Mouse (Mus musculus): Measurements from ENCODE around the gene Pttg1ip. TPM values are rescaled to one million over a fixed set of nuclear protein-coding genes. Genes with fewer than 3 reads are reported as not detected.

Gene Pttg1ip
- polyA plus RNA-seq, 1 experiment from 2014 or later = 105 TPM

DNA sequence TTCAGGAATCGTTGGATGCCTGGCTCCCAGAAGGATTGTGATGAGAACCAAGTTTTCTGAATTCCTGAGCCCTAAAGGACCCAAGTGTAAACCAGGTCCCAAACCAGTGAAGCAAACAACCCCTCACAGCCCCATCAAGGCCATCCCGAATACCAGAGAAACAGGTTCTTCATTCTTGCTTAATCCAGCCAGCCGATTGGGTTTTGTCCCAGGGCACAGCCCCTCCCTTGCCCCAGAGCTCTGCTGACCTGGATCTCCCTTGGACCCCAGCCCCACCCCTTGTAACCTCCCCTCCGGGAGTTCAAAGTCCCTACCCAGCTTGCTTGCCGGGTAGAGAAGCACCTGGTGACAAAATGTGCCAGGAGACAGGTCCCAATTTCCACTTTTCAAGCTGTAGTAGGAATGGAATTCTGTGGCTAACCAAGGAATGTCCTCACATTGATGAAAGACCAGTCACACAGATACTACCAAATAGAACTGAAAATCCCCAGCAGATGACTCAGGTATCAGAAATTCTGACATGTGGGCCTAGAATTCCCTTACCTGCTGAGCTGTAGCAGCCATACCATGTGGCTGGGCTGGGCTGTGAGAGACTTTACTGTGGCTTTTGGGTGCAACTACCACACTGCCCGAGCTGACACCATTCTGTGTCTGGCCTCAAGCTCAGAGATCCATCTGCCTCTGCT, 11.4 kb upstream of the Pttg1ip start:
- H3K9ac ChIP-seq = no peak overlapping the region
- ATAC-seq (replicated peaks; ENCODE audit: insufficient number of reproducible peaks, insufficient read depth, low FRiP score, low read depth) = no peak
- H3K27ac ChIP-seq = no peak overlapping the region
- 39% methylated on average over 6 of the region's 6 CpGs for WGBS
- no peaks in the 10 kb centered on the region for H3K9me3 ChIP-seq (replicated peaks)
- no peaks in the 10 kb centered on the region for H3K36me3 ChIP-seq
- no peak overlapping the region for H3K4me3 ChIP-seq
- H3K4me1 ChIP-seq (replicated peaks) = no peaks in the 10 kb centered on the region
- H3K27me3 ChIP-seq = no peaks in the 10 kb centered on the region
- no peak overlapping the region for H3K4me2 ChIP-seq

DNA sequence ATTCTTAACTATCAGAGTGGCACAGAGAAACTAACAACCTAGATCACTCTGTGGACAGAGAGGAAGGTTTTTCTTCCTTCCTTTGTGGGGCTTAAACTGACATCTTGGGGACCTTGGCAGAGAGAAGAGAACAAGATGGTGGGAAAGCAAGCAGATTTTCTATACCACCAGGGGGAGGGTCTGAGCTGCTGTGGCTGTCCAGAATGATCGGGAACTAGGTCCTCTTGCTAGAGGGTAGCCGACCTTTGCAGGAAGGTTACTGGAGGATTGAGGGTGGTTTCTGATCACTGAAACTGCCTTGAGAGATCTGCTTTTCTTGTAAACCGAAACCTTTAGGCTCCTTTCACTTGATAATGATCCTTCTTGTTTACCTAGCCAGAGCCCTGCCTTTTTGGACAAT, 9.3 kb upstream of the Pttg1ip start:
- Histone ChIP-seq H3K9ac (no peak overlapping the region), H3K4me3 (no peak overlapping the region), H3K9me3 (replicated peaks) (no peaks in the 10 kb centered on the region), H3K4me2 (no peak overlapping the region), H3K27ac (no peak overlapping the region), H3K36me3 (no peaks in the 10 kb centered on the region), H3K27me3 (no peaks in the 10 kb centered on the region), H3K4me1 (replicated peaks) (no peaks in the 10 kb centered on the region)
- ATAC-seq (replicated peaks; ENCODE audit: insufficient number of reproducible peaks, insufficient read depth, low FRiP score, low read depth) = no peak
- 14% methylated on average over 3 of the region's 3 CpGs for WGBS

DNA sequence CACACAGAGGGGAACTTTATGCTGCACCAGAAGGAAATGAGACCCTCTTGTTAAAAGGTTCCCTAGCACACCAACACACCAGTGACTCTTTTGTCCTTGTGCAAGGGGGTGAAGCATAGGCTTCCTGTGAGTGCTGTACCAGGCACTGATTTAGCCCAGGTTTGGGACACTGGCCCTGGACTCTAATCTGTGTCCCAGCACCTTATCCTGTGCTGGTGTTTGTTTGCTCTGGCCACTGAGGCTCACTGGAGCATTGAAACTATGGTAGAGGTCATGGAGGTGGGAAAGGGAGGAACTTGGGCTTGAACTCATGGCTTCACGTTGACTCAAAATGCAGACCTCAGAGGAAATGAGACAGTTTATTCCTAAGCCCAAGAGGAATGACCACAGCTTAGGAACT, 8.4 kb upstream of the Pttg1ip start:
- ATAC-seq (replicated peaks; ENCODE audit: insufficient number of reproducible peaks, insufficient read depth, low FRiP score, low read depth) = no peak
- Histone ChIP-seq H3K27ac (no peak overlapping the region), H3K4me3 (no peak overlapping the region), H3K4me2 (no peak overlapping the region), H3K36me3 (no peaks in the 10 kb centered on the region), H3K9ac (no peak overlapping the region), H3K27me3 (no peaks in the 10 kb centered on the region), H3K9me3 (replicated peaks) (no peaks in the 10 kb centered on the region), H3K4me1 (replicated peaks) (no peaks in the 10 kb centered on the region)
- WGBS = 70% methylated on average over 1 of the region's 1 CpGs

DNA sequence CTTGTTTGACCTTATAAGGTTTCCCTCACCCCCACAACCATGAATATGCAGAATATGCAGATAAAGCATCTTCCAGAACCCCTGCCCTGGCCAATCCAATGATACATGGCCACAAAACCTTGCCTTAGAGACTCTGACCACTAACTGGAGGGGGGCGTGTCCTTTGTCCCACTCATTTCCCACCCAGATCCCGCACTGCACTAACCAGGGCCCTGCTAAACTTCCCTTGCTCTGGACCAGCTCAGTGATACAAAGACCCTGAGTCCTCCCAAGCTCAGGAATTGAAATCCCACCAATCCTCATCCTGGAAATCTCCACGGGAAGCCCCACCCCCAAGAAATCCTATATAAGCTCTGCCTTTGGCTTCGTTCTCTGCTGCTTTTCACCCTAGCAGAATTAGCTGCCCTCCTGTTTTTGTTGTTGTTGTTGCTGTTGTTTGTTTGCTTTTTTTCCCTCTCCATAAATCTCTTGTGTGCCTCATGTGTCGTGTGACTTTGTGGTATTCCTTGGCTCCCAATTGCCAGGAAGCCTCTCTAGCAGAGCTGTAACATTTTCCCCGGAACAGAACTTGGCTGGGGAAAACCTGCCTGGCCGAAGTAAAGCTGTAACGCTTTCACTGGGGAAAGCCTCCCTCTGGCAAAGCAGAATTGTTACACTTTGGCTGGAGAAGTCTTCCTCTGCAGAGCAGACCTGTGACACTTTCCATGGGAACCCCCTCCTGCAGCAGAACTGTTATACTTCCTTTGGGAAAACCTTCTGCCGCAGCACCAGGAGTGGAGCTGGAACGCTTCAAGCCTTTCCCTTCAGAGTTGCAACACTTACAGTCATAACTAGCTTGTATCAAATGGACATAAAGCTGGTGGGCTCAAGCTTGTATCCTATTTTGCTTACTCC, 1.2 kb upstream of the Pttg1ip start:
- ATAC-seq (replicated peaks; ENCODE audit: insufficient number of reproducible peaks, insufficient read depth, low FRiP score, low read depth) = no peak
- H3K4me1 ChIP-seq (replicated peaks) = peaks cover 26% of the 10 kb centered on the region
- H3K27ac ChIP-seq = peak overlapping the region; percentile 83
- H3K4me2 ChIP-seq = peak overlapping the region; percentile 74; the same call in 1 of the 2 replicates
- H3K9me3 ChIP-seq (replicated peaks) = no peaks in the 10 kb centered on the region
- WGBS = 52% methylated on average over 10 of the region's 10 CpGs
- H3K4me3 ChIP-seq = no peak overlapping the region
- no peak overlapping the region for H3K9ac ChIP-seq
- H3K27me3 ChIP-seq = no peaks in the 10 kb centered on the region
- H3K36me3 ChIP-seq = no peaks in the 10 kb centered on the region

DNA sequence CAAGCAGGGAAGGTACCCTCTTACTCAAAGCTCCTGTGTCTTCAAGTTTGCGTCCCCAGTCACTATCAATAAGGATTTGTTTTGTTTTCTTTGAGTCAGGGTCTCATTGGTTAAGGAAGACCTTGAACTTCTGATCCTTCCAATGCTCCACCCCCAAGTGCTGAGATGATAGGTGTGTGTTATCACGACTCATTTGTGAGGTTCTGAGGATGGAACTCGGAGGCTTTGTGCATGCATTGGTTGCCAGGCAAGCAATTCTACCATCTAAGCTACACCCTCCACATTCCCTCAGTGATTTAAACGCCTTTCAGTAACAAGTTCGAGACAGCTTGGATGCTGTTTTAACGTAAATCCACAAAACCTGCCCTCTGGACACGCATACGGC, 505 bp upstream of the Pttg1ip start:
- peak overlapping the region; percentile 45 for H3K9ac ChIP-seq
- H3K27ac ChIP-seq = peak overlapping the region; percentile 83

DNA sequence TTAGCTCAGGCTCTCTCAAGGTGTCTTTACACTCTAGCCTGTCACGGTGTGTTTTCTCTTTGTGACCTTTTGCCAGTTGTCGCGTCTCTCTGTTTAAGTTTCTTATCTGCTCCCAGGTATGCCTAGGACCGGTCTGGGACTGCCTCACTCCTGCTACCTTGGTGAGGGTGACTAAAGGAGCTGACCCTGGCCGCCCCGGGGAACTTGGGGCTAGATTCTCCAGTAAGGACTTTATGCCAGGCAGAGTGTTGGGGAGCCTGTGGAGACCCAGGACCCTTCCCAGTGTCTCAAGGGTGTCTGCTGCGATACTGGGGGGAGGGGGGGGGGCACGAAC, 732 bp downstream of the Pttg1ip start:
- no peak for ATAC-seq (replicated peaks; ENCODE audit: insufficient number of reproducible peaks, insufficient read depth, low FRiP score, low read depth)
- Histone ChIP-seq H3K4me1 (replicated peaks) (peaks cover 39% of the 10 kb centered on the region), H3K4me2 (peak overlapping the region; percentile 74)

More for the DNA sequence above, 505 bp upstream of the Pttg1ip start:
- Histone ChIP-seq H3K9me3 (replicated peaks) (no peaks in the 10 kb centered on the region), H3K27me3 (no peaks in the 10 kb centered on the region), H3K4me2 (peak overlapping the region; percentile 74), H3K36me3 (no peaks in the 10 kb centered on the region), H3K4me1 (replicated peaks) (peaks cover 29% of the 10 kb centered on the region), H3K4me3 (peak overlapping the region; percentile 80)
- 8% methylated on average over 8 of the region's 8 CpGs for WGBS
- no peak for ATAC-seq (replicated peaks; ENCODE audit: insufficient number of reproducible peaks, insufficient read depth, low FRiP score, low read depth)

DNA sequence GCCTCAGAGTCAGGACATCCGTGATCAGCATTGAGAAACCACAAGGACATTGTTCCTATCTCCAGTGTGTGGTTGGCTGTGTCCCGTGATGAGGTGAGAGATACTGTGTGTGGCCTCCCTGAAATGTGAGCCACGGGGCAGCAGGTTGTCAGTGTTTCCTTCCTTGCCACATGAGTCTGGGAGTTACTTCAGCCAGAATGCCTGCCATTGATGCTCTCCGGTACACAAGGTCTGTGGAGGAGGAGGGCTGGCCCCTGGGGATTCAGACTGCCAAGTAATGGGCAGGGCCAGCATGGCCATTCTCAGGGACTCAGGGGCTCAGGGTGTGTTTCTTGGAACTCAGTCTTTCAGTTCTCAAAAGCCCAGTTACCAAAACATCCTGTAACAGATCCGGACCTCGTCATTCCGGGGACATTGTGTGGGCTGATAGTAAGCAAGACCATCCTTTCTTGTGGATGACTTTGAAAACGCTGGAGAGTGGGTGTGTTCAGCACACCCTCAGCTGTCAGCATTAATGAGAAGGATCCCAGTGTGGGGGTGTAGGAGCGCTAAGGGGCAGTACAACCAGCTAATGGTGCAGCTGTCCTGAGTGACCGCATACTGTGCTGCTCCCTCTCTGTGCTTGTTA, 2.4 kb downstream of the Pttg1ip start:
- Histone ChIP-seq H3K27me3 (no peaks in the 10 kb centered on the region), H3K4me3 (no peak overlapping the region), H3K4me2 (peak overlapping the region; percentile 23), H3K9ac (no peak overlapping the region), H3K27ac (peak overlapping the region; percentile 28), H3K9me3 (replicated peaks) (no peaks in the 10 kb centered on the region), H3K36me3 (0 out of 2 replicates have a peak, but pooled peaks cover 9% of the 10 kb centered on the region), H3K4me1 (replicated peaks) (peaks cover 47% of the 10 kb centered on the region)
- WGBS = 57% methylated on average over 10 of the region's 10 CpGs
- no peak for ATAC-seq (replicated peaks; ENCODE audit: insufficient number of reproducible peaks, insufficient read depth, low FRiP score, low read depth)

More for the DNA sequence above, 732 bp downstream of the Pttg1ip start:
- Histone ChIP-seq H3K9ac (peak overlapping the region; percentile 82), H3K9me3 (replicated peaks) (no peaks in the 10 kb centered on the region), H3K27me3 (no peaks in the 10 kb centered on the region), H3K4me3 (peak overlapping the region; percentile 80), H3K36me3 (0 out of 2 replicates have a peak, but pooled peaks cover 3% of the 10 kb centered on the region), H3K27ac (peak overlapping the region; percentile 96)
- 3% methylated on average over 8 of the region's 8 CpGs for WGBS

DNA sequence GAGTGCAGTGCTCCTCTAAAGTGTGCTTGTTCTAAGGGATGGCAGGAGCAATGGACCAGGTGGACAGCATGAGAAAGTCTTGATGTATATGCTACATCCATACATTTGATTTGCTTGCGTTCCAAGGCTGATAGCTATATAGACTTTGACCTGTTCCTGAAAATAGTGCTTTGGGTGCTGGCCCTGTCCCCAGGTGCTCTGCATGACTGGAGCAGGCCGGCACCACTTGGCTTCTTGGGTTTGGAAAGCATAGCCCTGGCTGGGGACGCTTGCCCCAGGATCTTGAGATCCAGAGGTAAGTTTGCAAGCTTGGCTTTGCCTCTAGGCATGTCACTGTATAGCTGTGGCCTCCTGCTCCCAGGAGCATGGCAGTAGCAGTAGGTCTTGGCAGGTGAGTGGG, 5.1 kb downstream of the Pttg1ip start:
- Histone ChIP-seq H3K27me3 (no peaks in the 10 kb centered on the region), H3K4me2 (no peak overlapping the region), H3K36me3 (0 out of 2 replicates have a peak, but pooled peaks cover 16% of the 10 kb centered on the region), H3K27ac (no peak overlapping the region), H3K4me3 (no peak overlapping the region), H3K4me1 (replicated peaks) (peaks cover 63% of the 10 kb centered on the region), H3K9ac (no peak overlapping the region), H3K9me3 (replicated peaks) (no peaks in the 10 kb centered on the region)
- no peak for ATAC-seq (replicated peaks; ENCODE audit: insufficient number of reproducible peaks, insufficient read depth, low FRiP score, low read depth)
- 89% methylated on average over 3 of the region's 3 CpGs for WGBS

DNA sequence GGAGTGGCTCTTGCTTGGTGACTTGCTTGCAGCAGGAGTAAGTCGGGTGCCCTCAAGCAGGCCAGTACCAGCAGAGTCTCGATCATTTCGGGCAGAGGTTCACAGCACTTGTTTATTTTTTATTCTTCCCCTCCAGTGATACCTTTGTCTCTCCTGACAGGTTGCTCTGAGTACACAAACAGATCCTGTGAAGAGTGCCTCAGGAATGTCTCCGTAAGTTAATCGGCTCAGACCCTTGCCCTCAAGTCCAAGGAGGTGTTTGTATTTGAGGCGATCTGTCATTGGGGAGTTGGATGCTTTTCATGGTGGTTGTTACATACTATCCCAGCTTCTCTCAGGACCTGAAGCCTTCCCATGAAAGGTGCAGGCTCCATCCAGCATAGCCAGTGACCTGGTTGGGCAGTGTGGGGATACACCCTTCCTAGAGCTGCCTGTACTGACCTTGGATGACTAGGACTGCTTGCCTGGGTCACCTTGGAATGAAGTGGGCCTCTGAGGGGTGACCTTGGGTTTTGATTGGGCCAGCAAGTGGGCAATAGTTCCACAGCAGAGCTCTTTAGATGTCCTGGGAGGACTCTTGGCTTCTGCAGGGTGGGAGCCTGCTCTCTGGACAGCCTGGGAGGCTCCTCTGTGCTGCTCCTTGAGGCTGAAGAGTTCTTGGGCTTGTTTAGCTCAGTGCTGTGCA, 5.7 kb downstream of the Pttg1ip start:
- Histone ChIP-seq H3K9ac (no peak overlapping the region), H3K4me1 (replicated peaks) (peaks cover 64% of the 10 kb centered on the region), H3K27ac (no peak overlapping the region), H3K4me3 (no peak overlapping the region), H3K9me3 (replicated peaks) (no peaks in the 10 kb centered on the region), H3K36me3 (0 out of 2 replicates have a peak, but pooled peaks cover 16% of the 10 kb centered on the region), H3K4me2 (no peak overlapping the region), H3K27me3 (no peaks in the 10 kb centered on the region)
- 91% methylated on average over 6 of the region's 6 CpGs for WGBS
- ATAC-seq (replicated peaks; ENCODE audit: insufficient number of reproducible peaks, insufficient read depth, low FRiP score, low read depth) = no peak

DNA sequence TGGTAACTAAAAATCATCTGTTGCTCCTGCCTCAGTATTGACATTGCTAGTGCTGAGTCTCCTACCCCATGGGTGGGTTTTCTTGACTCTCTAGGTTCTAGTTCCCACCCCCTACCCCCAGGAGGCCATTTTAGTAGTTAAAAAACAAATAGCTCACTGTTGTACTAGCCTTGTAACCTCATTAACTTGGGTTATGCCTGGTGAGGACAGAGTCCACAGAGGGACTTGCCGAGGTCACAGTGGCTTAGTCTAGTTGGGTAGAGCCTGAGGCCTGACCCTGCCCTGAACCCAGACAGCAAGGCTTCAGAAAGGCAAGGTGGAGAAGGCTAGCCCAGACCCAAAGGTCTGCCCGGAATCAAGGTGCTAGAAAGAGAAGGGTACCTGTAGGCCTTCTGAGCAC, 6.5 kb downstream of the Pttg1ip start:
- no peak overlapping the region for H3K4me3 ChIP-seq
- ATAC-seq (replicated peaks; ENCODE audit: insufficient number of reproducible peaks, insufficient read depth, low FRiP score, low read depth) = no peak
- H3K27ac ChIP-seq = no peak overlapping the region
- no peak overlapping the region for H3K9ac ChIP-seq
- no peak overlapping the region for H3K4me2 ChIP-seq
- no peaks in the 10 kb centered on the region for H3K9me3 ChIP-seq (replicated peaks)
- 86% methylated on average over 2 of the region's 2 CpGs for WGBS
- peaks cover 55% of the 10 kb centered on the region for H3K4me1 ChIP-seq (replicated peaks)
- no peaks in the 10 kb centered on the region for H3K27me3 ChIP-seq
- peaks cover 21% of the 10 kb centered on the region for H3K36me3 ChIP-seq

DNA sequence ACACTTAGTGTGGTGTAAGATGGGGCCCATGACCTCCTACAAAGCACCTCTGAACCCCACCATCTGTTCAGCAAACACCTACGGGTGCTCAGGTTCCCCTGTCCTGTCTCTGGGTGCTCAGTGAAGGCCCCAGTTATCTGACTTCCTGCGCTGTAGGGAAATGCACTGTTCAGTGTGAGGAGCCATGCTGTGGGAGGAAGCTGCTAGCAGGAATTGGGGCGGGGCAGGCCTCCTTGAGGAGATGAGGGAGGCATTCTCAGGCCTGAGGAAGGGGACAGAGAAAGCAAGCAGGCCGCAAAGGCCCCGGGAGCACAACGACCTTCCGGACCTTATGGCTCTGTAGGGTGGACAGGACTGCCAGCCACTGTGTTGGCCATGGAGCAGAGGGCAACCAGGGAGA, 7.6 kb downstream of the Pttg1ip start:
- 69% methylated on average over 7 of the region's 7 CpGs for WGBS
- Histone ChIP-seq H3K36me3 (peaks cover 32% of the 10 kb centered on the region), H3K4me1 (replicated peaks) (peaks cover 45% of the 10 kb centered on the region), H3K9me3 (replicated peaks) (no peaks in the 10 kb centered on the region), H3K9ac (no peak overlapping the region), H3K4me3 (no peak overlapping the region), H3K27ac (peak overlapping the region; percentile 62), H3K27me3 (no peaks in the 10 kb centered on the region), H3K4me2 (no peak overlapping the region)
- no peak for ATAC-seq (replicated peaks; ENCODE audit: insufficient number of reproducible peaks, insufficient read depth, low FRiP score, low read depth)

Measured in heart, embryonic 15.5 days (tissue).